Mouse (Mus musculus) heart, embryonic 15.5 days (tissue): ENCODE measurements around the gene Cysrt1. TPM values are rescaled to one million over a fixed set of nuclear protein-coding genes. Genes with fewer than 3 reads are reported as not detected.

Source experiments
- polyA plus RNA-seq: library from polyadenylated mRNA; unstranded; fragments of >200 nt; fragmentation: Nextera tagmentation; extraction: Ambion mirVana; gene quantifications from 2 replicates; pipeline ENCODE4 v1.2.1, GENCODE M21; 2015

The Cysrt1 gene
- polyA plus RNA-seq, 1 experiment from 2014 or later = 0.30 TPM

Other genes starting within 250 kb of the Cysrt1 start
- 55.9 and 68.2 TPM in 2 replicates for gene Nsmf, start 188.1 kb downstream of the Cysrt1 start, polyA plus RNA-seq
- gene Entpd8, start 162.1 kb downstream of the Cysrt1 start, polyA plus RNA-seq = not detected in 2 replicates
- gene Noxa1, start 147.3 kb downstream of the Cysrt1 start, polyA plus RNA-seq = 0.15 and 0.16 TPM in 2 replicates
- 17.3 and 19.0 TPM in 2 replicates for gene Nrarp, start 61.7 kb downstream of the Cysrt1 start, polyA plus RNA-seq
- gene Tor4a, start 45.6 kb downstream of the Cysrt1 start, polyA plus RNA-seq = 5.8 and 10.3 TPM in 2 replicates
- gene Nelfb, start 31.0 kb downstream of the Cysrt1 start, polyA plus RNA-seq = 62.7 and 79.5 TPM in 2 replicates
- not detected in 2 replicates for gene Stpg3, start 27.8 kb downstream of the Cysrt1 start, polyA plus RNA-seq
- gene Fam166a, start 23.7 kb downstream of the Cysrt1 start, polyA plus RNA-seq = 0.57 and 0.65 TPM in 2 replicates
- gene Tubb4b, start 17.8 kb downstream of the Cysrt1 start, polyA plus RNA-seq = 358 and 463 TPM in 2 replicates
- gene Slc34a3, start 8.1 kb downstream of the Cysrt1 start, polyA plus RNA-seq = not detected in 2 replicates
- gene Rnf224, start 5.7 kb downstream of the Cysrt1 start, polyA plus RNA-seq = not detected in 2 replicates
- gene Rnf208, start 197 bp downstream of the Cysrt1 start, polyA plus RNA-seq = 4.3 and 6.0 TPM in 2 replicates
- gene AL732309.1, start 4.4 kb upstream of the Cysrt1 start, polyA plus RNA-seq = 2.3 and 3.3 TPM in 2 replicates
- 17.6 and 18.2 TPM in 2 replicates for gene Tmem203, start 13.0 kb upstream of the Cysrt1 start, polyA plus RNA-seq
- 3.6 and 5.2 TPM in 2 replicates for gene Tprn, start 20.2 kb upstream of the Cysrt1 start, polyA plus RNA-seq
- gene Ssna1, start 30.0 kb upstream of the Cysrt1 start, polyA plus RNA-seq = 137 and 152 TPM in 2 replicates
- 67.5 and 92.0 TPM in 2 replicates for gene Anapc2, start 30.0 kb upstream of the Cysrt1 start, polyA plus RNA-seq
- gene Tmem210, start 45.7 kb upstream of the Cysrt1 start, polyA plus RNA-seq = not detected in 2 replicates
- gene Lrrc26, start 47.5 kb upstream of the Cysrt1 start, polyA plus RNA-seq = 0.28 and 0.89 TPM in 2 replicates
- gene Grin1, start 76.7 kb upstream of the Cysrt1 start, polyA plus RNA-seq = 0.25 and 0.28 TPM in 2 replicates
- gene Man1b1, start 89.9 kb upstream of the Cysrt1 start, polyA plus RNA-seq = 30.2 and 31.1 TPM in 2 replicates
- gene Dpp7, start 113.9 kb upstream of the Cysrt1 start, polyA plus RNA-seq = 9.5 and 12.5 TPM in 2 replicates
- 13.9 and 16.0 TPM in 2 replicates for gene Uap1l1, start 123.2 kb upstream of the Cysrt1 start, polyA plus RNA-seq
- gene Sapcd2, start 129.9 kb upstream of the Cysrt1 start, polyA plus RNA-seq = 15.4 and 25.5 TPM in 2 replicates
- gene Entpd2, start 153.4 kb upstream of the Cysrt1 start, polyA plus RNA-seq = 1.8 and 4.6 TPM in 2 replicates
- gene Npdc1, start 156.9 kb upstream of the Cysrt1 start, polyA plus RNA-seq = 28.8 and 41.6 TPM in 2 replicates
- 0.08 and 0.15 TPM in 2 replicates for gene Fut7, start 180.8 kb upstream of the Cysrt1 start, polyA plus RNA-seq
- gene Abca2, start 186.3 kb upstream of the Cysrt1 start, polyA plus RNA-seq = 3.5 and 5.6 TPM in 2 replicates
- 6.1 and 9.6 TPM in 2 replicates for gene Clic3, start 214.4 kb upstream of the Cysrt1 start, polyA plus RNA-seq
- gene Paxx, start 218.6 kb upstream of the Cysrt1 start, polyA plus RNA-seq = 31.1 and 38.0 TPM in 2 replicates
- gene Ptgds, start 227.6 kb upstream of the Cysrt1 start, polyA plus RNA-seq = 107 and 134 TPM in 2 replicates